Mouse (Mus musculus) CD8-positive naive resting alpha-beta T cell, adult 2 months (primary cell): ENCODE results near the gene Mindy4.

Source experiments
- DNase-seq, 2 experiments: peaks; one replicate each; pipeline ENCODE4 v3.0.0; 2022; ENCODE audit warnings: low read depth in 2 of 2, low spot score in 2 of 2

Gene Mindy4

GRCm38 (mm10) chr6:55337242-55337641 is 134.1 kb downstream of the Mindy4 start:
- DNase-seq, result no peak

- no peak for DNase-seq
These were observed 134.9 kb downstream of the Mindy4 start for GRCm38 (mm10) chr6:55338077-55338476.

- DNase-seq, result no peak
These were observed 136.0 kb downstream of the Mindy4 start for GRCm38 (mm10) chr6:55338934-55339825.

- DNase-seq, result no peak
These were observed 138.5 kb downstream of the Mindy4 start for GRCm38 (mm10) chr6:55341688-55342087.

- no peak for DNase-seq
These were observed 139.1 kb downstream of the Mindy4 start for GRCm38 (mm10) chr6:55342328-55342727.

GRCm38 (mm10) chr6:55343446-55343845 is 140.3 kb downstream of the Mindy4 start:
- no peak for DNase-seq

- DNase-seq, result no peak
These were observed 141.3 kb downstream of the Mindy4 start for GRCm38 (mm10) chr6:55344291-55345016.

GRCm38 (mm10) chr6:55345264-55345663 is 142.1 kb downstream of the Mindy4 start:
- no peak for DNase-seq

GRCm38 (mm10) chr6:55346491-55346890 is 143.3 kb downstream of the Mindy4 start:
- no peak for DNase-seq

- DNase-seq, result no peak
These were observed 144.8 kb downstream of the Mindy4 start for GRCm38 (mm10) chr6:55347711-55348571.

- no peak for DNase-seq
These were observed 146.0 kb downstream of the Mindy4 start for GRCm38 (mm10) chr6:55349231-55349630.

GRCm38 (mm10) chr6:55350383-55350952 is 147.3 kb downstream of the Mindy4 start:
- no peak for DNase-seq

GRCm38 (mm10) chr6:55351712-55352111 is 148.5 kb downstream of the Mindy4 start:
- no peak for DNase-seq

GRCm38 (mm10) chr6:55353711-55354445 is 150.7 kb downstream of the Mindy4 start:
- no peak for DNase-seq

GRCm38 (mm10) chr6:55354456-55355117 is 151.4 kb downstream of the Mindy4 start:
- DNase-seq, result no peak

GRCm38 (mm10) chr6:55355575-55355974 is 152.4 kb downstream of the Mindy4 start:
- no peak for DNase-seq

GRCm38 (mm10) chr6:55356017-55356703 is 153.0 kb downstream of the Mindy4 start:
- no peak for DNase-seq

GRCm38 (mm10) chr6:55356976-55357635 is 153.9 kb downstream of the Mindy4 start:
- no peak for DNase-seq

- DNase-seq, result no peak
These were observed 154.5 kb downstream of the Mindy4 start for GRCm38 (mm10) chr6:55357636-55358031.
